Mouse (Mus musculus) urinary bladder, postnatal 10 days (tissue): ENCODE results near the gene Tnfrsf13b.

Experiments
- DNase-seq: peaks from one replicate; pipeline ENCODE4 v3.0.0; 2022; ENCODE audit warnings: low spot score

Gene Tnfrsf13b

DNA sequence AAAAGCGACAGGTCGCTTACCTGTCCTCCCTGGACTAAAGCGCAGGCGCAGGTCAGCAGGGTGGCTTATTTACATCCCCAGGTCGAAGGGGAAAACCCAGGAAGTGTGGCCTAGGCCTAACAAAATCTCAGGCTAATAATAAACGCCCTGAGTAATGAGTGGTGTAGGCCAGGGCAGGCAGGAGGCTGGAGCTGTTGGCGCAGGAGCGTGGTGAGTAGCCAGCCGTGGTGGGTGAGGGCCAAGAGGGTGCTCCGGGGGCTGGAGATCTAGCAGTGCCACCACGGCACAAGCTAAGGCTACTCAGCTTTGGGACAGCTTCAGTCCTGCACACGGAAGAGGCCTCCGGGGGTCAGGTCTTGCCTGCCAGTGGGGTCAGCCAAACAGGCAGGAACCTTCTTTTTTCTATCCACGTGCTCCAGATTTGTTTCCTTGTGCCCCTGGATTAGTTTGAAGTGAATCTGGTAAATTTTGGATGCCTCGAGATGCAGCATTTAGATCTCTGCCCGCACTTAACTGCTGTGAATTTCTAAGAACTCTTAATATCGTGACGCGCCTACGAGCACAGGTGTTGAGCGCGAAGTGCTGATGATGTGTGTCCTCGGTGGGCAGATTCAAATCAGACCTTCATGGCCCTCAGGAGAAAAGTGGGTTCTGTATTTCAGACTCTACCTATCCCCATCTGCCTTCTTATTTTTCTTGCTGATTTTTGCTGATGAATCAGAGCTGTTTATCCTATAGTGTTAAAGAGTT lies at the start of gene Tnfrsf13b:
Tnfrsf13b (plus strand) TSS at position 150 of the 750 bp plus-strand sequence.
- DNase-seq = no peak

DNA sequence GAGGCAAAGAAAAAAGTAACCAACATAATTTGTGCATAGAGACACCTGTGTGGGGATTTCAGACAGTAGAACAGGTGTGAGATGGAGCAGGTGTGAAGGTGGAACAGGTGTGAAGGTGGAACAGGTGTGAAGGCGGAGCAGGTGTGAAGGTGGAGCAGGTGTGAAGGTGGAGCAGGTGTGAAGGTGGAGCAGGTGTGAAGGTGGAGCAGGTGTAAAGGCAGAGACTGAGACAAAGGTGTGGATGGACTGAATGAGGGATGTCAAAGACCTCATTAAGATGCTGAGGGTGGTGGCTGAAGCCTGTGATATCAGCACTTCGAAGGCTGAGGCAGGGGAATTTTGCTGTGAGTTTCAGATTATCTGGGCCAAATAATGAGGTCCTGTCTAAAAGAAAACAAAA lies 44.9 kb upstream of the Tnfrsf13b start:
- DNase-seq = no peak

DNA sequence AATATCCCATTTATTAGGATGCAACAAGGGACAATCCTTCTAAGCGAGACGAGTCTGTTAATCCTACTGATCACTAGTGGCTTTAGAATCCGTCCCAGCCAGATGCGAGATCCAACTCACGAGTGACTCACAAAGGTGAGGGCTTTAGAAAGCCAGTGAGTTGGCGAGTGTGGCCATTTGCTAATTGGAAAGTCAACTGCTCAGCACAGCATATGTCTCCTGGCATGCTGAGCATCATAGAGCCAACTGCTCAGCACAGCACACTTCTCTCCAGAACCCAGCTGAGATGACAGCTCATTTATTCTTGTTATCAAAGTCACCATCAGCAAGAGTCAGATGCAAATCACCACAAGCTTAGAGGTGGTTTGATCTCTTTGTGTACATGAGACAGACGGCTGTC lies 36.4 kb upstream of the Tnfrsf13b start:
- DNase-seq = no peak

DNA sequence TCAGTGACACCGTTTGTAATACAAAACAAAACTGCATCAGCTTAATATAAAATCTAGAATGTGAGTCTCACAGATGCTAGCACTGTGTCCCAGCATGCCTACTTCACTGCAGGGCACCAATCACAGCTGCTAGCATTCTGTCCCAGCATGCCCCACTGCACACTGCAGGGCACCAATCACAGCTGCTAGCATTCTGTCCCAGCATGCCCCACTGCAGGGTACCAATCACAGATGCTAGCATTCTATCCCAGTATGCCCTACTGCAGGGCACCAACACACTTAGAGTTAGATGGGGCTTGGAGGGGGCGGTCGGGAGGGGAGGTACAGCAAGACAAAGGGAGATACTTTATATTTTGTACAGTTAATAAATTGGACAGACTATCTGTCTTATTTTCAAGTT lies 35.4 kb upstream of the Tnfrsf13b start:
- DNase-seq = no peak

DNA sequence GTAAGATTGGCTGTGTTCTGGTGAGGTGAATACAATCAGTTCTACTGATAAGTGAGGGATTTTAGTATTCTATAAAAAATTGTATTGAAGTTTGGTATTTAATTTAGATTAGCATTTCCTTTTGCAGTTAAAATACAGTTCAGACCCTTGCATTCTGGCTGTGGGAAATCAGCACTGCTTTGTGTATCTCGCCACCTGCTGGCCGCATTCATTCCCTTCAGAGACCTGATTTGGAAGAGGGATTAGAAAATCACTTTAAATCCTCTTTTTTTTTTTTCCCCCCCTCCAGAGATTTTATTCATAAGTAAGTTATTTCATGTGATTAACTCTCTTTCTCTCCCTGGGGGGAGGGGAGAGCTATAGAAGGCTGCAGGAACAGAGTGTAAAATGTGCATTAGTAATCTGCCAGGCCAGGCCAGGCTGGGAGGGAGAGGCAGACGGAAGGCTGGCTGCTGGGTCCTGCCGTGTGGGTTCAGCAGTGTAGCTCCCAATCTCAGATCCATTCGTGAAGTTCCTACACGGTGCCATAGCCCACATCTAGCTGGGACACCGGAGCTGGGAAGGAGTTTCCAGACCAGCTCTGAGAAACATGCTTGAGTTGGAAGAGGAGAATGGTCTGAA lies 34.8 kb upstream of the Tnfrsf13b start:
- no peak for DNase-seq

DNA sequence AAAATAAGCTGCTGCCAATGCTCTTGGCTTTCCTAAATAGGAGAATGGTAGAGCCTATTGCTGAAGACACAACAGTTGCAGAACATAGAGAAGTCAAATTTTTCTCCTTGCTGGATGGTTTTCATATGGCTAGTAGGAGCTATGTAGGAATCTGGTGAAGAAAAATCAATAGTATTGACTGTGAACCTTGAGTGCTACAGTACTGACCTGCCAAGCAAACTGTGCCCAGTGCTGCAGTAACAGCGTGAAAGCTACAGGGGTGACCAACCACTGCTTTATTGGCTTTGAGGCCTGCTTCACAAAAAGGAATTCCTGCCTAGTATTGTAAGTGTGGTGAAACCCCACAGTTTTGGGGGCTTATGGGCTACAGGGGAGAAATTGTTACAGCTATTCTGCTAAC lies 28.5 kb upstream of the Tnfrsf13b start:
- DNase-seq = no peak

DNA sequence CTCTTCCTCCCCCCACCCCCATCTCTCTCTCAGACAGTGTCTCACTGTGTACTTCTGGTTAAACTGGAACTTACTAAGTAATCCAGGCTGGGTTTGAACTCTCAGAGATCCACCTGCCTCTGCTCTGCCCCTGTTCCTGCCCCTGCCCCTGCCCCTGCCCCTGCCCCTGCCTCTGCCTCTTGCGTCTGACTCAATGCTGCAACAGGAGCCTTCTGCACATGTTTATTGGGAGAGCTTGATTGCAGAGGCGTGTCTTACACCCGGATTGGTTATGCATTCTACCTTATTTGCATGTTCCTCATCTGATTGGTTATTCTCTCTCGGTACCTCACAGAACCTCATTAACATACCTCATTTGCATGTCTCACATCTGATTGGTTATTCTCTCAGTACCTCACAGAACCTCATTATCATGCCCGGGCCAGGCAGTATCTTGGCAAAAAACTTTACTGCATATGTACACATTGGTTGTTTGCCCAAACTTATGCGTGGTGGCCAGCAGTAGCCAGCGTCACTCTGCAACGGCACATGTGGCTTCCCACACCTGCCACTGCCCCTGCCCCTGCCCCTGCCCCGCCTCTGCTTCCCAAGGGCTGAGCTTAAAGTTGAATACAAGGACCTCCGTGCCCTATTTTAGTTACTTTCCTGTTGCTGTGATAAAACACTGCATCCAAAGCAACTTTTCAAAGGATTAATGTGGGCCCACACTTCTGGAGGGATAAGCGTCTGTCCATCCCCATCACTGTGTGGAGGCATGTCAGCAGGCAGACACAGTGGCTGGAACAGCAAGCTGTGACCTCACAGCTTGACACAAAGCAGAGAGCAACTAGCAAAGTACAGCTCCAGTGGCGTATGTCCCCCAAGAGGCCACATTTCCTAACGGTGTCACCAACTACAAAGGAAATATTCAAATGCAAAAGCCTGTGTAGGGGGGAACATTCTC lies 23.9 kb upstream of the Tnfrsf13b start:
- no peak for DNase-seq

DNA sequence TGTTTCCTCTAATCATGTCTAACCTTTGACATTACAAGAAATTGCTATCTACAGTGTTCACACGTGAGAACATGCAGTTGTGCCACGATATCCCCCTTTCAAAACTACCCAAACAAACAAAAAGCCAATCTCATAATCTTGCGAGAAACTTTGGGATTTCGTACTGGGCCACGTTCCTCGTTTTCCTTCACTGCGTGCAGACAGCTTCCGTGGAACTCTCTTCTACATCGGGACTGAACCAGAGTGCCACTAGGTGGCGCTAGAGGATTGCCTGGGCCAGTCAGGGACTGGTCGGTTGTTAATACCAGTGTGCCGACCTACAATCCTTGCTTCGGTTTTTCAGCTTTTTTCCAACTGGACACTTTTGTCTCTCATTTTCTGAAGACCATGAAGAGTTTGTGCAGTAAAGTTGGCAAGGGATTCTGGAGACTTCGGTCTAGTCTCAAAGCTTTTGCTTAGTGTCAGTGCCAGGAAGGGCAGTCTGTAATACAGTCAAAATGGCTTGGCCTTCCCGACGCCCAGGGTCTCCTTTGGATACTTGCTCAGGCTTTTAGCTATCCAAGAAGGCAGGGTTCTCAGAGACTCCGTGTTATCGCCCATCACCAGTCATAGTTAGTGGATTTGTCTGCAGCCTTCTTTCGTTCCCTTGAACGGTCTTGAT lies 22.2 kb upstream of the Tnfrsf13b start:
- DNase-seq = peak; percentile 65

DNA sequence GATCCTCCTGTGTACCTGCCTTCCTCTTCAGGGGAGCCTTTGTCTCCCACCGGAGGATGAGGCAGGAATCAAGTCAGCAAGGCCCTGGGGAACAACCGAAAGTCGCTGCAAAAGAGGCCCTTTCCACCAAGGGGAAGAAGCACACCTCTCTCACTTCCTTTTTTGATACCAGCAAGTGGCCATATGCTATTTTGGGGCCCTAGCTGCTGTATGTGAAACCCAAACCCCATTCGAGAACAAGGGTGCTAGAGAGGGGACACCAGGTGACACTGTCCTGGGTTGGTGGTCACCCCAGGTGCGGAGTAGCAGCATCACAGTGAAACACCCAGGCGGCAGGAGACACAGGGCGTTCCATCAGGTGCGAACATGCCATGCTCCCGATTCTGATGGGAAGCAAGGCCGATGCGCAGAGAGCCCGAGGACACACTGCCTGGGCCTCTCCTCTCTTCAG lies 17.6 kb upstream of the Tnfrsf13b start:
- no peak for DNase-seq

DNA sequence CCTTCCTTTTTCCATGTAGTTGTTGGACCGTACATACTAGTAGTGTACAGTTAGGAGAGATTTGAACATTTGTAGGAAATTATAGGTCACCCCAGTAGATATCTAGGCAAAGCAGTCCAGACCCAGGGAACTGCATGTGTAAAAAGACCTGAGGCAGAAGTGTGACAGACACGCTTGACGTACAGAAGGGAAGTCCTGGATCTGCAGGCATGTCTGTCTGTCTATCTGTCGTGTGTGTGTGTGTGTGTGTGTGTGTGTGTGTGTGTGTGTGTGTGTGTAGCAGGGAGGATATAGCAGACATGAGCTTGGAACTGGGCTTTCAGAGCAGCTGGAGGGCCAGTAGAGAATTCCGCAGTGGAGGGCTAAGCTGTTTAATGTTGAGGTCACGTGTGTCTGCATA lies 16.8 kb upstream of the Tnfrsf13b start:
- DNase-seq = no peak

DNA sequence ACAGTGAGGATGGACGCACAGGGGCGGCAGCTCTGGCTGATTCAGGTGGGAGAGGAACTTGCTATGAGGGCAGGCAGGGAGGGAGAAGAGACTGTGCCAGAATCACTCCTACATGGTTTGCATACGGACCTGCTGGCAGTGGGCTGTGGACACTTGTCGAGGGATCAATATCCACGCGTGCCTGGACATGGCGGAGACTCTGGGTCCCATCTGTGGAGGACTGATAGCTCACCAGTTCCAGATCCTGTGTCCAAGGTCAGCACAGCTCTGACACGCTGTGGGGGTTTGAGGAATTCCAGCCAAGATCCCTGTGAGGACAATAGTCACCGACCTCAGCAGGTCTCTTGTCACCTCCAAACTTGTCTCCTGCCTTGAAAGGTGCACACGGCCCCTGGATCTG lies 16.4 kb upstream of the Tnfrsf13b start:
- no peak for DNase-seq

DNA sequence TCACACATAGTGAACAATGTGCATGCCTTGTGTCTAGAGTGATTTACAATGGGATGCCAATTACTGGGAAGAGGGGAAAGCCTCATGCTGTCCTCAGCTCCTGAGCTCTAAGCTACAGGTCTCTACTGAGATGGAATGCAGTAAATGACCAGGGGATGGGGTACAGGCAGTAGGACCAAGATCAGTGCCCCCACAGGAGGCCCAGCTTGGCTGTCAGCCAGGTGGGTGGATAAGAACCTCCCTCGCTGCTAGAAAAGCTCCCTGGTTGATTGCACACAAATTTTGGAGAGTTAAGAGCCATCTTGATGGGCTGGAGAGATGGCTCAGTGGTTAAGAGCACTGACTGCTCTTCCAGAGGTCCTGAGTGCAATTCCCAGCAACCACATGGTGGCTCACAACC lies 15.6 kb upstream of the Tnfrsf13b start:
- no peak for DNase-seq

DNA sequence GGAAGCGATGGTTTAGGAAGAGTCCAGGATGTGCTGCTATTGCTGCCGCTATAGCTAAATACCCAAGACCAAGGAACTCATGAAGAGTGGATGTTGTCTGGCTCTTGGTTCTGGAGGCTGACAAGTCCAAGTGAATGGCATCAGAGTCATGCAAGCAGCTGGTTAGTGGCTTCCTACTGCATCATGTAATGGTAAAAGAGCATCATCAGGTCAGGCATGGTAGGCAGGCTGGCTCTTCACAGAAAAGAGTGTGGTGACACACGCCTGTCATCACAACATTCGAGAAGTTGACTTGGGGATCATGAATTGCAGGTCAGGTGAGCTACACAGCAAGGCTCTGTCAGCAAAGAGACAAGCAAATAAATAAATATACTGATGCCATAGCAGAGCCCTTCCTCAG lies 15.1 kb upstream of the Tnfrsf13b start:
- no peak for DNase-seq

DNA sequence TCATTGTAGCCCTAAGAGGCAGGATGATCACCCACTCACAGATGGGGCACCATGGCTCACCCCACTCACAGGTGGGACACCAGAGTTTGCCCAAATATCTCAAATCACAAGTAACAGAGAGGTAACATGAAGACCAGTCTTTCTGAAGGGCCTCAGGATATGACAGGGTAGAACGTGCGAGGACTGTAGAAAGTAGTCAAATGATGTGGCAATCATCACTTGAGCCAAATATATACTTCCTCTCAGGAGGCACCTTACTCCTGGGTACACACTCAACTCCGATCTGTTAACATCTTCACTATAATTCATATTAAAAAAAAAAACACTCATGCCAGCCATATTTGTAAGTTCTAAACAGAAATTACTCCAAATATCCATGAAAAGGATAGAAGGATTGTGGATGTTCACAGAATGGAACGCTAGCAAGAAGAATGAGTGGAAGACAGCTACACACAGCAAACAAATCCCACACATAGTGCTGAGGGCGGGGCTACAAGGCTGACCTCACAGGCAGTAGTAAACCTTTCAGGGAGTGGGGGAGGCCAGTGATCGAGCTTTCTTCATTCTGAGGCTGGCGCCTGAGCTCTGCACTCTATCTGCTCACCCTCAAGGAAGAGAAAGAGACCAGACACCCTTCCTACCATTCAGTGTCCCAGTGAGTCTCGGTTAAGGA lies 14.1 kb upstream of the Tnfrsf13b start:
- no peak for DNase-seq

DNA sequence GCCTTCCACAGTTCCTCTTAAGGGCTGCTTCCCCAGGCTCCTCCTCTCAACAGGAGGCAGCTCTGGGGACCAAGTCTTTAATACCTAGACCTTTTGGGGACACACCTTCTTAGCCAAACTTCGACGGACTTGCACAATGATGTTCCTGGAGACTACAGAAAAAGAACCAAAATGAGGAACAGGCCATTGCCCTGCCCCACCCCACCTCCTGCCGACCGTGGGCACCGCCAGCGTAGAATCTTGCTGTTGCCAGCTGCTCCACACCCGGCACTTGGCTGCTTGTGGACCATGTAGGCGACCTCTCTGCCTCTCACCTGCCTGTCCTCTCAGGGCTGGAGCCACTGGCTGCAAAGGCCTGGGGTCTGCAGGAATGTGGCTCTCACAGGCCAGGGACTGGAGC lies 10.3 kb upstream of the Tnfrsf13b start:
- no peak for DNase-seq

DNA sequence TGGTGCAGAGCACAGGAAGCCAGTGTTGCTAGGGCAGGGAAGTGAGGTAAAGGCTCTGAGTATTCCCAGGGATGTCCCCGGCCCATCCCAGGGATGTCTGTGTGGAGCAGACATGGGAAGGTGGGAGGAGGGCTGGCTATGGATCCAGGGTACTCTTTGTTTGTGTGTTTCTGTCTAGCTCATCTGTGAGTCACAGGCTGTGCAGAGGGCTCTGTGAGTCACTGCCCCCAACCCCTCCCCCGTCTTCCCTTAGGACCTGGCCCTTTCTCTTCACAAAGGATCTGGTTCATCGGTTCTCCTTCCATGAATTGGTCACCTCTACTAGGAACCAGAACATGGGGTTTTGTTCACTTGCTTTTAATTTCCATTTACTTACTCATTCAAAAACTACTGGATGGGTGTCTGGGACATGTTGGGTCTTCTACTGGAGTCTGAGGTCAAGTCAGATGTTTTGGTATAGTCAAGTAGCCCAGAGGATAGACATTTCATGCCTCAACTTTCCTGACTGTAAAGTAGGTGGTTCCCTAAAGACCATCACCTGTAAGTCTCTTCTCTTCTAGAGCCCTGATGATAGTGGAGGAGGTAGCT lies 6.5 kb upstream of the Tnfrsf13b start:
- no peak for DNase-seq

DNA sequence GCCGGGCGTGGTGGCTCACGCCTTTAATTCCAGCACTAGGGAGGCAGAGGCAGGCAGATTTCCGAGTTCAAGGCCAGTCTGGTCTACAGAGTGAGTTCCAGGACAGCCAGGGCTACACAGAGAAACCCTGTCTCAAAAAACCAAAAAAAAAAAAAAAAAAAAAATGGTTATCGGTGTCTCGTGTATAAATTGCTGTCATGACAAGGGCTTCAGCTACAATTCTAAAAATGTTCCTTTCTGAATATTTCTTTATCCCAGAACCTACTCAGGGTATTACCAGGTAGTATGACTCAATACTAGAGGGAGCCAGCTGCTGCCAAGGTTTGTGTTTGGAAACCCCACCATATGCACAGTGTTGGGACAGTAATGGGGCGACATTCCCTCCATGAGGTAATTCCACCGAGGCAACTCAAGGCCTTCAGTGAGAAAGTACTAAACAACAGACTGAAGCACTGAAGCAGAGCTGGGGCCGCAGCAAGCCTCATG lies 4.2 kb upstream of the Tnfrsf13b start:
- DNase-seq = no peak

DNA sequence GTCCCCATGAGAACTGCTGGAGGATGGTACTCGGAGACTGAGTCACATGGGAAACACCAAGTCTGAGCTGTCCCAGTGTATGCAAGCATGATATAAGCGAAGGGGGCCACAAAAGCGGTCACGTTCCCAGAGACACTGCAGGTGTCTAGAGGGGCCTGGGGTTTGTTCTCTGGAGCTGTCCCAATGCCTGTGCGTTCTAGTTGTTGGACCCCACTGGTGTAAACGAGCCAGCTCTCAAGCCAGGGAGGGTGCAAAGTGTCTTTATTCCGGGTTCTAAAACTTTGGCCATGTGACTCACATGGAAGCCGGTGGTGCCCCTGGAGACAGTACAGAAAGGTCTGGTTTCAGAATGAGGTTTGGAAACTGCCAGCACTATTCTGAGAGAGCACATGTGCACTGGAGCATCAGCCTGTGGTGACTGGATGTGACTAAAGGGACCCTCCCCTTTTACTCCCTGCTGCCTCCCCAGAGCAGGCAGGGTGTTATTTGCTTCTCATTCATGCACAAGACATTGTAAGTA lies 3.7 kb upstream of the Tnfrsf13b start:
- DNase-seq = no peak

DNA sequence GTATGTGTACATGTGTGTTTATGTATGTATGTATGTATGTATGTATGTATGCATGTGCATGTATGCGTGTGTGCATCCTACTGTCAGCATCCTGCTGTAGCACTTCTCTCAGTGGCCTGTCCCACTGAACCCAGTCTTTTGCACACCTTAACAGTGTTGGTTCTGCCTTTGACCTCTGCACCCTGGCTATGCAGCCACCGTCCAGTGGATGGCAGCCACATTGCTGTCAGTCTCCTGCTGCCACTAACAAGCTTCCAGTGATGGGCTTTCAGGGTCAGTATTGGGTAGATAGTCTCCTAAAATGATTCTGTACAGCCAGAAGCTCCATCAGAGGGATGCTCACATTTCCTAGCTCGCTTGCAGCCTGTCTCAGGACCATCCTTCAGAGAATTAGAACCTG lies 2.7 kb upstream of the Tnfrsf13b start:
- DNase-seq = no peak

DNA sequence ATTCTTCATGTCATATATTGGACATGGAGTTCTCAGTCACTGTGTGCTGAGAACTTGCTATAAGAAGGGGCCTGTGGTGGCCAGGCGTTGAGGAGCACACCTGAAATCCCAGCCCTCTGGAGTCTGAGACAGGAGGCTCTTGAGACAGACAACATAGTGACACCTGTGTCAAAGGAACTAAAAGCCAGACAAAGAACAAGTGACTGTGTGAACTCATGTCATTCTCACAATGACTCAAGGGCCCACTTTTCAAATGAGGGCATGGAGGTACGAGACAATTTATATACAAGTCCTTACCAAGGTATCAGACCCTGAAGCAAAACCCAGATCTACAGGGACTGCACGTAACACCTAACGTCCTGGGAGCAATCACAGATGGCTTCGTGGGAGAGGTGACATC lies 585 bp upstream of the Tnfrsf13b start:
- no peak for DNase-seq
